Mouse (Mus musculus) mouse trophoblast stem cell (cell line): ENCODE results near the gene Pi4k2a.
"Not testable (repeated sequence)": the region's sequence is repeated elsewhere in the genome, so short reads cannot be mapped to it uniquely, and the experiment has no call there.

Experiments used
- in situ Hi-C, 2 experiments: fragments of 300-500 bp; cut with MseI, MboI; formaldehyde crosslinking; loops; 2 replicates in 1 of 2; 3 replicates in 1 of 2; pipeline ENCODE4 v1.15.1; 2025

The Pi4k2a gene

GRCm38 (mm10) chr19:42080469-42080868 is 9.8 kb upstream of the Pi4k2a start:
- in situ Hi-C loops, result no loop called here

DNA sequence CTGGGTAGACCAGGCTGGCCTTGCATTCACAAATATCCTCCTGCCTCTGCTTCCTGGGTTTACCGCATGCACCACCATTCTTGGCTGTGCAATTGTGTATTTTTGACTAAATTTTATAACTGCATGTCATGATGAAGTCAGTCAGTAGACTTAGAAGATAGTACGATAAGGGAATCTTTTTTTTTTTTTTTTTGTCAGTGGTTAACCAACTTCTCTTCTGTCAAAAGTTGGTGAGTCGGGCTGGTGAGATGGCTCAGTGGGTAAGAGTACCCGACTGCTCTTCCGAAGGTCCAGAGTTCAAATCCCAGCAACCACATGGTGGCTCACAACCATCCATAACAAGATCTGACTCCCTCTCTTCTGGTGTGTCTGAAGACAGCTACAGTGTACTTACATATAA is 8.7 kb upstream of the Pi4k2a start:
- in situ Hi-C loops, result not testable (repeated sequence)

GRCm38 (mm10) chr19:42085690-42086089 is 4.6 kb upstream of the Pi4k2a start:
- in situ Hi-C loops, result no loop called here

- in situ Hi-C loops, result no loop called here
Measured at GRCm38 (mm10) chr19:42086166-42086565, 4.1 kb upstream of the Pi4k2a start, which contains the start of gene Morn4. TSS of gene Morn4 (minus strand) at chr19:42086357.

- in situ Hi-C loops, result no loop called here
Measured at GRCm38 (mm10) chr19:42089103-42089747, 1.0 kb upstream of the Pi4k2a start.

DNA sequence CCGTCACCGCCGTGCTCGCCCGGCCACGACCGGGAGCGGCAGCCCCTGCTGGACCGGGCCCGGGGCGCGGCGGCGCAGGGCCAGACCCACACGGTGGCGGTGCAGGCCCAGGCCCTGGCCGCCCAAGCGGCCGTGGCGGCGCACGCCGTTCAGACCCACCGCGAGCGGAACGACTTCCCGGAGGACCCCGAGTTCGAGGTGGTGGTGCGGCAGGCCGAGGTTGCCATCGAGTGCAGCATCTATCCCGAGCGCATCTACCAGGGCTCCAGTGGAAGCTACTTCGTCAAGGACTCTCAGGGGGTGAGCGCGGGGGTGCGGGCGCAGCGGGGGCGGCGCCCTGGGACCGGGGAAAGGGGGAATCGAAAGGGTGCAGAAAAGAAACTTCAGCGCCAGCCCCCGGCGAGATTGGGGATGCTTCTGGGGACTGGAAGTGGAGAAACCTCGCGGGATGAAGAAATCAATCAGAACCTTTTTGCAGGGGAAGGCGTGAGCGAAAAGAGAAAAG is 419 bp downstream of the Pi4k2a start:
- in situ Hi-C loops, result no loop called here

DNA sequence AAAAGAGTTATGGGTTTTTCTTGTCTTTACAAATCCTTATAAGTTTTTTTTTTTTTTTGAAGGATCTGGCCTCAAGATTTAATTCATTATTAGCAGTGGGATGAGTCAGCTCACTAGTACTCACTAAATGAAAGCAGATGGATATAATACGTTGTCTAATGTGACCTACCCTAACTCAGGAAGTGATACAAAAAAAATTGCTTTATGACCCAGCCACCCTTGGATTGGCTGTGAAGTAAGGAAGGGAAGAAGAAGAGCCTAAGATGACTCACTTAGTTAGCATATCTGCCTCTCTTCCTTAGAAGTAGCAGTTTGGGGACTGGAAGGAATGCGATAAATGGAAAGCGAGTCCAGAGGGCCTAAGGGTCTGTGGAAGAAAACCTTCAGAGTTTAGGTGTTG is 9.1 kb downstream of the Pi4k2a start:
- in situ Hi-C loops, result no loop called here

DNA sequence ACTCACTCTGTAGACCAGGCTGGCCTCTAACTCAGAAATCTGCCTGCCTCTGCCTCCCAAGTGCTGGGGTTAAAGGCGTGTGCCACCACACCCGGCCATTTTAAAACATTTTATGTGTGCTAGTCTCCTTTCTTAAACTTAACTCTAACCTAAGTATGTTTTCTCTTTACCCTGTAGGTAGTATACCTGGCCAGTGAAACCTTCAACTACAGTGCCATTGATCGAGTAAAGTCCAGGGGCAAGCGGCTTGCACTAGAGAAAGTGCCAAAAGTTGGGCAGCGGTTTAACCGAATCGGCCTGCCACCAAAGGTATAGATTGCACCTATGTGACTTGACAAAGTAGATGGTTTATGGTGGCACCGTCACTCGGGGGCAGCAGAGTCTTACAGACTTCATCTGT is 14.4 kb downstream of the Pi4k2a start:
- in situ Hi-C loops, result no loop called here

DNA sequence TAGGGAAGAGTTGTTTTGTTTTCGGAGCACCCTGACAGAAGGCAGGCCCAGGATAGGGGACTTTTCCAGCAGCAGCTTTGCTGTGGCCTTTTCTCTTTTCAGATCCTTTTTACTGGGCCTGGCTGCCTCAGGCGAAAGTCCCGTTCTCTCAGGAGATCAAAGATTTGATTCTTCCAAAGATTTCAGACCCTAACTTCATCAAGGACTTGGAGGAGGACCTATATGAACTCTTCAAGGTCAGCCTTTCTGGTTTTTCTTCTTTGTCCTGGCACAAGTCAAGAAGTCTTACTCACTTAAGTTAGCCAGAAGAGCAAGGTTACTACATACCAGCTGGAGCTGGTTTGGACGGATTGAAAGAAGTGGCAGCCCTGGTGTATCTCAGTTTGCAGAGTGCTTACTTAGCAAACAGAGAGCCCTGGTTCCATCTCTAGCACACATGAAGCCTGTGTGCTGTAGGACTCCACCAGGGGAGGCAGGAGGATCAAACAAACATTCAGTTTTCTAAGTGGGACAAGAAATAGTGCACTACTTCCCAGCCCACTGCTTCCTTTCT is 25.6 kb downstream of the Pi4k2a start:
- in situ Hi-C loops, result no loop called here

GRCm38 (mm10) chr19:42118142-42118541 is 27.9 kb downstream of the Pi4k2a start:
- in situ Hi-C loops, result no loop called here

GRCm38 (mm10) chr19:42118596-42118995 is 28.3 kb downstream of the Pi4k2a start:
- in situ Hi-C loops, result no loop called here

DNA sequence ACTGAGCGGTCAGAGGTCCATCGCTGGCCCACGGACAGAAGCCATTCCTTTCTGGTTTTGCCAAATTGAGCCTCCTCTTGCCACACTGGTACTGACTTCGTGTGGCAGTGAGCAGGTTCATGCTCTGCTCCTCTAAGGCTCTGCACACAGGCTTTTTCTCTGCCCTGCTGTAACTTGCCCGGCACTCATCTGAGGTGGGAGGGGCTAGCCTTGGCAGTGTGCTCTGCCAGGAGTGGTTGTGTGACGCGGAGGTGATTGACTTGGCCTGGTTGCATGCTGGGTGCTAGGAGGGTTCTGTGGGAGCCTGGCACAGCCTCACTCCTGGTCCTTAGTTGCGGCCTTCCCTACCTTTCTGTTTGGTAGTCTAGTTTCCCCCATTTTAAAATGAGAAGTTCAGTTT is 30.2 kb downstream of the Pi4k2a start:
- in situ Hi-C loops, result no loop called here

GRCm38 (mm10) chr19:42124684-42125083 is 34.4 kb downstream of the Pi4k2a start:
- in situ Hi-C loops, result no loop called here

- in situ Hi-C loops, result no loop called here
Measured at GRCm38 (mm10) chr19:42125501-42126218, 35.4 kb downstream of the Pi4k2a start.

DNA sequence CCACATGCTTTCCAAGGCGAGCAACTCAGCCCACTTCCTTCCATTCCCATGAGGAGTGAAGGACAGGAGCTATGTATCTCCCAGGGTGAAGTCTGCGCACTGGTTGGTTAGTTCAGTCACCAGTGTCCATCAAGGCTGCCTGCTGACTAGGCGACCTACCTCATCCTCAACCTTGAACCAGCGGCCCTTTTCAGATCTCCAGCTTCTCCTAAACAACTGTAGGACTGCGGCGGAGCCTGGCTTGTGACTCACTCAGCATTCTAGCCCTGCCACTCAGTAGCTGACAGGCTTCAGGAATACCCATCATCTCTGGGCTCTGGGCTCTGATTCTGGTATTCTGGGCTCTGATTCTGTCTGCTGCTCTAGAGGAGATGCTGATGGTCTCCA is 35.9 kb downstream of the Pi4k2a start:
- in situ Hi-C loops, result no loop called here

DNA sequence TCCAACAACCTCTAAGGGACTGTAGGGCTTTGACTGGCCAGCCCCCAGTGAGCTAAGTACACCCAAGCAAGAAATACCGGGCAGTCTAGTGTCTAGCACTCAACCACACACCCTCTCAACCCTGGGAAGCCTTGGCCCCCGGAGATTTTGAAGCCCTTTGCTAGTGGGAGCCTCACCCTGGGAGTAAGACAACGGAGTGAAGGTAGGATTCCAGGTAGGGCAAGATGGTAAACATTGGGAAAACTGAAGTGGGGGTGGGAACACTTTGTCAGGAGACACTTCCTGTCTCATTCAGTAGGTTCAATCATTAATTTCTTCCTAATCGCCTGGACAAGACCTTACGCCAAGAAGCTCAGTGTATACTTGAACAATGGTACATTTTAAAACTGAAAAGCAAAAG is 36.8 kb downstream of the Pi4k2a start:
- in situ Hi-C loops, result no loop called here

DNA sequence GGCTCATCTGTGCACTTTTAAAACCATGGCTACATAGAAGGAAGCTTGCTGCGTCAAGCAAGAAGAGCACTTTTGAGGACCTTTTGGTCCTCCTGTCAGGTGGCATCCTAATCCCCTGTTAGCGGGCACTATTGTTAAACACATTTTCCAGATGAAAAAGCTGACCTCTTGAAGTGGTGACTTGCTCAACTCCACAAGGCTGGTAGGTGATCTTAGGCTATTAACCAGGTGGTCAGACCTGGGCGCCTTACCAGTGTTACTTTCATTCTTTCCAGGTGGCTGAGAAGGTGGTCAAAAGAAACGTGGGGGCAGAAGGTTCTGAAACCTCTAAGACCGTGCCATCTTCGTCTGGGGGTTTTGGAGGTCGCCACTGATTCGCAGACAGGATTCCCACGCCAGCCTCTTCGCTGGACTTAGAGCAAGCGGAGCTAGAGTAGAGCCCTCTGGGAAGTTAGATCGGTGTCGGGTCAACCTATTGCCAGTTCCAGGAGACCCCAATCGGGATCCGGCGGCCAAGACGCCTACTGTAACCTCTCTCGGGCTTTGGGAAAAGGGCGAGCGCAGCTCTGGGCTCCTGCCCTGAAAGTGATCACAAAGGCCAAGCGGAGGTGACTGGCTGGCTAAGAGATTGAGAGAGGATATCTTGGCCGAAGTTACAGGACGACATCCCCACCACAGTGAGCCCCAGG is 37.9 kb downstream of the Pi4k2a start:
- in situ Hi-C loops, result no loop called here

DNA sequence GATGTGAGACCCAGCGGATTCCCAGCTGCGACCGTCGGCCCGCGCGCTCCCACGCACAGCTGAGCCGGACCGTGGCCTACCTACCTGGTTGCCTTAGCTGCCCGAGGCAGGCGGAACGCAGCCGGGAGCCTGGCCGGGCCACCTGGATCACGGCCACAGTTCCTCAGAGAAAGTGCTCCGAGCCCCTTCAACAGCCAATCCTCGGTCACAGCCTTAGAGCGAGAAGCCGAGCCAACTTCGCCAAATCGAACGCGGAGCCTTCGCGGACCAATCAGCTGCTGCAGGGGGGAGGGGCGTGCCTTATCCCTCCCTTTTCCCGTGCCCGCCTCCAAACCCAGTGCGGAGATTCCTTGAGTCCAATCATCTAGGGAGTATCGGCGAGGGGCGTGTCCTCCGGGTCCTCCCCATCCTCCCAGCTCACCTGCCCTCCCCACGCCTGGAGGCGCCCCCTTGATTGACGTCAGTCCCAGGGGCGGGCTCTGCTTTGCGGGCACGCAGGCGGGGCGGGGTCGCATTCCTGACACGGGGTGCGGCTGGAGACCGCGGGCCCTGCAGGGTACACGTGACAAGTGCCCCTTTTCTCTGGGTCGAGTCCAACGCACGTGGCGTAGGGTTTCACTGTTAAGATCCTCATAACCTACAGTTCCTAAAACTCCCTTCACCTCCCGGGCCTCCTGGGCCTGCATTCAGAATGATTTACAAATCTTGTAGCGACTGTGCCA is 38.7 kb downstream of the Pi4k2a start, which contains the start of gene Avpi1:
Gene Avpi1, minus strand, starts transcription at position 273 of the 722 bp plus-strand sequence.
- in situ Hi-C loops, result no loop called here

- in situ Hi-C loops, result no loop called here
Measured at GRCm38 (mm10) chr19:42129509-42130293, 39.4 kb downstream of the Pi4k2a start.

DNA sequence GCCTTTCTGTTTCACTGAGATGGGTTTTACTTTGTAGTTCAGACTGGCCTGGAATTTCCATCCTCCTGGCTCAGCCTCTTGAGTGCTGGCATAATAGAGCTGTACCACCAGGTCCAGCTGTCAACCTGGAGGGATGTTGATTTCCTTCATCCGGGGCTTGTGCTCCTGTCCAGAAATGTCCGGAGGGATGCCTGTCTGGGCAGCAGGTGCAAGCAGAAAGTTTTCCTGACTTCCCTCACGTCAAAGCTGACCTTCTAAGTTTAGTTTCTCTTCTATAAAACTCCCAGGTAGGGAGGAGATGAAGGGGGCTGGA is 40.0 kb downstream of the Pi4k2a start:
- in situ Hi-C loops, result no loop called here

- in situ Hi-C loops, result no loop called here
Measured at GRCm38 (mm10) chr19:42131101-42131500, 40.8 kb downstream of the Pi4k2a start.
